14 mouse cellular contexts compared by ENCODE assay signal in genomic region chr9:29652854-29653253, GRCm38 (mm10).
"Had no signal": no experiment of that assay in that cellular context is flagged by ENCODE, and none has a peak within 500 bp of the region (broad histone marks: within the 10 kb centered on the region; RNA-seq: fewer than 3 reads in every experiment).

No protein-coding gene starts in this region.

- H3K27ac ChIP-seq: kidney, embryonic 15.5 days; limb, embryonic 13.5 days; liver, embryonic 15.5 days; midbrain, embryonic 10.5 days; neural tube, embryonic 15.5 days; stomach, postnatal 0 days had no signal

- DNase-seq: kidney, postnatal 14 days; left cerebral cortex, postnatal 4 days; lung, embryonic 14.5 days; lung, postnatal 10 days; lung, postnatal 4 days; midbrain, embryonic 14.5 days; thymus, postnatal 4 days had no signal

- H3K4me1 ChIP-seq: liver, embryonic 15.5 days had no signal

- H3K27me3 ChIP-seq: kidney, embryonic 15.5 days; liver, embryonic 15.5 days; neural tube, embryonic 15.5 days had no signal

- H3K4me3 ChIP-seq: kidney, embryonic 15.5 days; limb, embryonic 13.5 days; liver, embryonic 15.5 days; midbrain, embryonic 10.5 days; myocyte; neural tube, embryonic 15.5 days had no signal

- H3K36me3 ChIP-seq: kidney, embryonic 15.5 days; limb, embryonic 13.5 days; liver, embryonic 15.5 days; midbrain, embryonic 10.5 days; neural tube, embryonic 15.5 days had no signal

- H3K9me3 ChIP-seq: kidney, embryonic 15.5 days; limb, embryonic 13.5 days; liver, embryonic 15.5 days; midbrain, embryonic 10.5 days; neural tube, embryonic 15.5 days had no signal

- H3K4me2 ChIP-seq: kidney, embryonic 15.5 days; limb, embryonic 13.5 days; liver, embryonic 15.5 days; lung, embryonic 14.5 days; neural tube, embryonic 15.5 days had no signal

- H3K9ac ChIP-seq: kidney, embryonic 15.5 days; limb, embryonic 13.5 days; liver, embryonic 15.5 days; lung, embryonic 14.5 days; neural tube, embryonic 15.5 days had no signal
